Mouse (Mus musculus) lung, adult 2 months (tissue): Measurements from ENCODE around the gene Gpr65.

Experiments used
- CTCF ChIP-seq: fragments of 200-500 bp; IDR thresholded peaks from 2 replicates; pipeline ENCODE4 v1.5.1; 2011; ENCODE audit warnings: mild to moderate bottlenecking, low read length, control low read depth; ENCODE audit not compliant: insufficient read depth
- POLR2A ChIP-seq: fragments of 200-500 bp; IDR thresholded peaks from 2 replicates; pipeline ENCODE4 v1.6.1; 2011; ENCODE audit warnings: low read depth, mild to moderate bottlenecking, control low read depth, low read length, borderline replicate concordance; ENCODE audit errors: extremely low read depth

DNA sequence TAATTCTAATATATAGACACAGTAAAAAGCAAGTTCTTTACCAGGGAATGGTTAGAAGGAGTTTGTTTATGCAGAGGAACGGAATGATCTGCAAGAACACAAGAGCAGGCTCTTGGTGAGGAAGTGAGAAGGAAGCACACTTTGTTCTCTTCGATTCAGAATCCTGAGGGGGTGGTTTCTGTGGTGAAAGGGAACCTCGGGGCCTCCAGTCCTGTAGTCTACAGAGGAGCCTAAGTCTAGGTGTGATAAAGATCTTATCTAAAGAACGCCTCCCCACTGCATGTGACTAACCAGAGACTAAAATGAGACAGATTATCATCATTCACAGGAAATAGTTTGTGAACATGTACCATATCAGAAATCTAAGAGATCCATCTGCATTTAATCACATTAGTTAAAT, 21.6 kb upstream of the Gpr65 start:
- TF ChIP-seq CTCF: no peak
- TF ChIP-seq POLR2A: no peak
